Mouse (Mus musculus): ENCODE data around the gene Zfp385a. TPM values are rescaled to one million over a fixed set of nuclear protein-coding genes. Genes with fewer than 3 reads are reported as not detected.

The Zfp385a gene
- polyA plus RNA-seq, 1 experiment from 2014 or later: 20.1 TPM

DNA sequence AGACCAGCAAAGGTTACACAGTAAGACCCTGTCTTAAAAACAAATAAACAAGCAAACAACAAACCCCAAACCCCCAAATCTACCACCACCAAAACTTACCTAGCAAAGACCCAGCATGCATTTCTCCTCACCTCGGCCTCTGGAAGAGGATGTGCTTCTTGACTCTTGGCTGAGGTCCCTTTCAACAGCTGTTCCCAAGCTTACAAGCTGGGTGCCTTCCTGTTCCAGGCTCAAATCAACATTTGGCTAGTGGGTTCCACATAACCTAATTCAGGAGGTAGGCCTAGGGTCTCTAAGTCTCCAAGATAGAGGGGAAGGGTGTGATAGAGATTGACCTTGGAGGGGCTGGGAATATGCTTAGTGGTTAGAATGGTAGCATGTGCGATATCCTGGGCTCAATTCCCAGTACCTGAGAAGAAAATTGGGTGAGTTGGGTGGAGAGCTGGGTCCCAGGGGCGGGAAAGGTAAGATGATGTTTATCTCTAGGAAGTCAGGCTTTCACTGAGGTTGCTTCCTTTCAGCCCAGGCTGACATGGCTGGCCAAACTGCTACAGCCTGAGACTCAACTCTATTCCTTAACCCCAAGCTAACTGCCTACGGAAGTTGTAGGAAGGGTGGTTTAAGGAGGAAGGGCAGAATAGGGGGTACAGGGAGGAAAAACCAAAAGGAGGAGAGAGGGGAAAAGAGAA, 35.4 kb upstream of the Zfp385a start:
- H3K4me3 ChIP-seq (ENCODE audit: low read length): no peak overlapping the region
- H3K4me2 ChIP-seq (ENCODE audit: low read length): no peak overlapping the region
- no peak overlapping the region for H3K27ac ChIP-seq (ENCODE audit: low read depth, low read length)
- no peaks in the 10 kb centered on the region for H3K9me3 ChIP-seq (ENCODE audit: control insufficient read depth, low read length)
- H3K9ac ChIP-seq (ENCODE audit: low read depth, low read length): no peak overlapping the region
- no peak for ATAC-seq
- no peaks in the 10 kb centered on the region for H3K36me3 ChIP-seq (ENCODE audit: control insufficient read depth, insufficient read depth, low read length)
- WGBS: 84% methylated on average over 4 of the region's 4 CpGs
- H3K4me1 ChIP-seq (ENCODE audit: control insufficient read depth, insufficient read depth, low read depth, low read length): peaks cover 4% of the 10 kb centered on the region
- no peaks in the 10 kb centered on the region for H3K27me3 ChIP-seq (replicated peaks; ENCODE audit: control insufficient read depth, insufficient read depth, low read length)

DNA sequence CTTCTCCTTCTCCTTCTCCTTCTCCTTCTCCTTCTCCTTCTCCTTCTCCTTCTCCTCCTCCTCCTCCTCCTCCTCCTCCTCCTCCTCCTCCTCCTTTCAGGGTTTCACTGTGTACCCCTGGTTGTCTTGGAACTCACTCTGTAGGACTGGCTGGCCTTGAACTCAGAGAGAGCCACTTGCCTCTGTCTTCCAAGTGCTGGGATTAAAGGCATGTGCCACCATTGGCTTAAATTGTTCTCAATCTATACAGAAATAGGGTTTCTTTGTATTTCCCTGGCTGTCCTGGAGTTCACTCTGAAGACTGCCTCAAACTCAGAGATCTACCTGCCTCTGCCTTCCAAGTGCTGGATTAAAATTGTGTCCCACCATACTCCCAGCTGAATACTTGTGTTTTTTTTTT, 32.6 kb upstream of the Zfp385a start:
- no peak for ATAC-seq
- no peaks in the 10 kb centered on the region; the same call in 1 of the 2 replicates for H3K27me3 ChIP-seq (replicated peaks; ENCODE audit: control insufficient read depth, insufficient read depth, low read length)
- H3K27ac ChIP-seq (ENCODE audit: low read depth, low read length): no peak overlapping the region
- no peaks in the 10 kb centered on the region for H3K36me3 ChIP-seq (ENCODE audit: control insufficient read depth, insufficient read depth, low read length)
- no peak overlapping the region for H3K9ac ChIP-seq (ENCODE audit: low read depth, low read length)
- H3K4me1 ChIP-seq (ENCODE audit: control insufficient read depth, insufficient read depth, low read depth, low read length): peaks cover 4% of the 10 kb centered on the region
- no peak overlapping the region for H3K4me3 ChIP-seq (ENCODE audit: low read length)
- H3K9me3 ChIP-seq (ENCODE audit: control insufficient read depth, low read length): no peaks in the 10 kb centered on the region
- no peak overlapping the region for H3K4me2 ChIP-seq (ENCODE audit: low read length)

DNA sequence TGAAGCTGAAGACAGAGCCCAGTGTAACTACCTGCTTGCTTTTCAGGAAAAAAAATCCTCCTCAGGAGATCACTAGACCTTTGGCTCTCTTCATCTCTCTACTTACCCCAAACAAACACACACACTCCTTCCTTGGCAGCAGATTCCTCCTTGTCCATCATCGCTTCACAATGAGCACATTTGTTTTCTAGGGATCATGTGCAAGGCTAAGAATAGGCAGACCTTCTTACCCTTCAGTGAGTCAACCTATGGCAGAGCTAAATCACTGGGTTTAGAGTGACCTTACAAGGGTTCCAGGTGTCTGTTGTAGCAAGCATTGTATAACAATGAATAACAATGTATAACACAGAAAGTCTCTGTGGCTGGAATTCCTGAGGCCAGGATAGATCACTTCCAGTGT, 31.8 kb upstream of the Zfp385a start:
- no peaks in the 10 kb centered on the region for H3K9me3 ChIP-seq (ENCODE audit: control insufficient read depth, low read length)
- H3K9ac ChIP-seq (ENCODE audit: low read depth, low read length): no peak overlapping the region
- H3K4me3 ChIP-seq (ENCODE audit: low read length): no peak overlapping the region
- H3K4me1 ChIP-seq (ENCODE audit: control insufficient read depth, insufficient read depth, low read depth, low read length): peaks cover 4% of the 10 kb centered on the region
- H3K4me2 ChIP-seq (ENCODE audit: low read length): no peak overlapping the region
- H3K27ac ChIP-seq (ENCODE audit: low read depth, low read length): no peak overlapping the region
- peaks cover 2% of the 10 kb centered on the region; the same call in 1 of the 2 replicates for H3K27me3 ChIP-seq (replicated peaks; ENCODE audit: control insufficient read depth, insufficient read depth, low read length)
- H3K36me3 ChIP-seq (ENCODE audit: control insufficient read depth, insufficient read depth, low read length): no peaks in the 10 kb centered on the region
- no peak for ATAC-seq
- 89% methylated on average over 1 of the region's 1 CpGs for WGBS

DNA sequence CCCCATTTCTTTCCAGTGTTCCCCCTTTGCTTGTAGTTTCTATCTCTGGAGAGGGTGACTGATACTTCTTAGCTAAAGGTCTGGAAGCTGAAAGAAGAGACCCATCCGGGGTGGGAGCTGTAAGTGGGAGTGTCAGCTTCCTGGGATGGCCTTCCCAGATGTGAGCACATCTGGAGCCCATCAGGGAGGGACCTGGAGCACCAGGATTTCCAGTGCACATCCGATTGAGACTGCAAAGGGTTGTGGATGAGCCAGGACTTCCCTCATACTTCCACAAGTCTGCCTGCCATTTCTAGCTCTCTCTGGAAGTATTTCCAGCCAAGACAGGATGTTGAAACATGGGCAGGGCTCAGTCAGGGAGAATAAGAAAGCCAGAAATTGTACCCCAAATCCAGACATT, 31.3 kb upstream of the Zfp385a start:
- H3K4me3 ChIP-seq (ENCODE audit: low read length): no peak overlapping the region
- no peaks in the 10 kb centered on the region for H3K36me3 ChIP-seq (ENCODE audit: control insufficient read depth, insufficient read depth, low read length)
- no peak overlapping the region for H3K27ac ChIP-seq (ENCODE audit: low read depth, low read length)
- peaks cover 8% of the 10 kb centered on the region for H3K4me1 ChIP-seq (ENCODE audit: control insufficient read depth, insufficient read depth, low read depth, low read length)
- no peak overlapping the region for H3K4me2 ChIP-seq (ENCODE audit: low read length)
- no peaks in the 10 kb centered on the region for H3K9me3 ChIP-seq (ENCODE audit: control insufficient read depth, low read length)
- 44% methylated on average over 2 of the region's 2 CpGs for WGBS
- H3K27me3 ChIP-seq (replicated peaks; ENCODE audit: control insufficient read depth, insufficient read depth, low read length): peaks cover 4% of the 10 kb centered on the region; the same call in 1 of the 2 replicates
- ATAC-seq: no peak
- no peak overlapping the region for H3K9ac ChIP-seq (ENCODE audit: low read depth, low read length)

DNA sequence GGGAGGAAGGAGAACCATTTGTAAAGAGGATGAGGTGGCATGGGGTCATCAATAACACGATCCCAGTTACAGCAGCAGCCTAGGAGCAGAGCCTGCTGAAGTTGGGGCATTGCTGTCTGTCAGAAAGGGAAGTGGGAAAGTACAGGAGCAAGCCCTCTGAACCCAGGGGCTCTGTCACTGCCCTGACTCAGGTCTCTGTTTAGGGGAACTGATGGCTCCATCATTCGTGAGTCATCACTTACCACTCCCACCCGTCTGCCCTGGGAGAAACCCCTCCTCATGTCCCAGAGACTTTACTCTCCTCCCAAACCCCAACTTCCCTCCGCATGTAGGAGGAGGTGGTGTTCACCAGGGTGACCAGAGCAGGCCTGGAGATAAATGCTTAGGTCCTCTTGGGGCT, 30.6 kb upstream of the Zfp385a start:
- H3K4me3 ChIP-seq (ENCODE audit: low read length): no peak overlapping the region
- H3K9ac ChIP-seq (ENCODE audit: low read depth, low read length): no peak overlapping the region
- peaks cover 4% of the 10 kb centered on the region; the same call in 1 of the 2 replicates for H3K27me3 ChIP-seq (replicated peaks; ENCODE audit: control insufficient read depth, insufficient read depth, low read length)
- H3K9me3 ChIP-seq (ENCODE audit: control insufficient read depth, low read length): no peaks in the 10 kb centered on the region
- 56% methylated on average over 4 of the region's 4 CpGs for WGBS
- no peak for ATAC-seq
- no peaks in the 10 kb centered on the region for H3K36me3 ChIP-seq (ENCODE audit: control insufficient read depth, insufficient read depth, low read length)
- H3K27ac ChIP-seq (ENCODE audit: low read depth, low read length): no peak overlapping the region
- peaks cover 15% of the 10 kb centered on the region for H3K4me1 ChIP-seq (ENCODE audit: control insufficient read depth, insufficient read depth, low read depth, low read length)
- H3K4me2 ChIP-seq (ENCODE audit: low read length): no peak overlapping the region

DNA sequence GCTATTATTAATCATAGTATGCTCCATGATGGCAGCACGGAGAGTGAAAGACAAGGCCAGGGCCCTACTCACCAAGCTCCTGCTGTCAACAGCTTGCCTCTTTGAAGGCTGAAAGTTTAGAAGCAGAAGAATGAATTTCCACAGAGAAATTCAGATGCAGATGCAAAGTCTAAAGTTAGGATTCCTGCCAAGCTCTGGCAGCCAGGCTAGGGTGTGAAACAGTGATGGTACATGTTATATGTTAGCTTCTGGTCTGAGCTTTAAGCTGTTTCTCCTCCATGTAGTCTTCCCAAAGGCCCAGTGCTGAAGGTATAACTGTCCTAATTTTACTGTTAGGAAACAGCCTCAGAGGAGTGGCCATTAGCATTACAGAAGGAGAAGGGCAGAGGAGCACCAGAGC, 29.2 kb upstream of the Zfp385a start:
- no peak overlapping the region for H3K27ac ChIP-seq (ENCODE audit: low read depth, low read length)
- no peaks in the 10 kb centered on the region for H3K36me3 ChIP-seq (ENCODE audit: control insufficient read depth, insufficient read depth, low read length)
- H3K9ac ChIP-seq (ENCODE audit: low read depth, low read length): no peak overlapping the region
- no peak for ATAC-seq
- no peak overlapping the region for H3K4me2 ChIP-seq (ENCODE audit: low read length)
- no peak overlapping the region for H3K4me3 ChIP-seq (ENCODE audit: low read length)
- 51% methylated on average over 1 of the region's 1 CpGs for WGBS
- no peaks in the 10 kb centered on the region for H3K9me3 ChIP-seq (ENCODE audit: control insufficient read depth, low read length)
- H3K27me3 ChIP-seq (replicated peaks; ENCODE audit: control insufficient read depth, insufficient read depth, low read length): peaks cover 4% of the 10 kb centered on the region; the same call in 1 of the 2 replicates
- peaks cover 16% of the 10 kb centered on the region for H3K4me1 ChIP-seq (ENCODE audit: control insufficient read depth, insufficient read depth, low read depth, low read length)

DNA sequence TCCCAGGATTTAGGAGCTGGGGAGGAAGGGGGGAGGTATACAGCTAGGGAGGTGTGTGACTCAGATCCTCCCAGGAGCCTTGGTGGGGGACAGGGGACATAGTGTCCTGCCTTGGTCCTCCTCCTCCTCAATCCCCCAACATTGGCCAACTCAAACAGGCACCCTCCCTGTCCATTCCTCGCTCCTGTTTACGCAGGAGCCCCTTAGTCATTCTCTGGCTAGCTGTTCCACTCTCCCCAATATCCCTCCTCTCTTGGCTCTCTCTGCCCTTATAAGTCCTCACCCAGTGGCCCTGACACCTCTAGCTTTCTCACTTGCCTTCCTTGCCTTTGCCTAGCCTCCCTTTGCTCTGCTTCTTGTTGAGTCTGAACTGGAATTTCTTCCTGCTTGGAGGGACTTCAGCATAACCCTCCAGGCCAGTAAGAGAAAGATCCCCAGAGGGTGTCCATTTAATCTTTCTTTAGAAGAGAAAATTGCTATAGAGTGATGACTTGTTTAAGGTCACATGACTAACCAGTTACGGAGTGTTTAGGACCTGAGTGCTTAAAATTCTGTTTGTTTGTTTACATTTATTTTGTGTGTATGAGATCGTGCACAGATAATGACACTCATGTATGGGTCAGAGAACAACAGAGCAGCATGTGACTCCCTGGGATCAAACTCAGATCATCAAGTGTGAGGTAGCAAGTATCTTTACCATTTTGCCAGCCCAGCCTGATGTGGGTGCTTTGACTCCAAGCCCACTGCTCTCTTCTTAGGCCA, 28.5 kb upstream of the Zfp385a start:
- Histone ChIP-seq H3K9ac (ENCODE audit: low read depth, low read length) (no peak overlapping the region), H3K4me2 (ENCODE audit: low read length) (no peak overlapping the region)
- WGBS: 77% methylated on average over 4 of the region's 4 CpGs

DNA sequence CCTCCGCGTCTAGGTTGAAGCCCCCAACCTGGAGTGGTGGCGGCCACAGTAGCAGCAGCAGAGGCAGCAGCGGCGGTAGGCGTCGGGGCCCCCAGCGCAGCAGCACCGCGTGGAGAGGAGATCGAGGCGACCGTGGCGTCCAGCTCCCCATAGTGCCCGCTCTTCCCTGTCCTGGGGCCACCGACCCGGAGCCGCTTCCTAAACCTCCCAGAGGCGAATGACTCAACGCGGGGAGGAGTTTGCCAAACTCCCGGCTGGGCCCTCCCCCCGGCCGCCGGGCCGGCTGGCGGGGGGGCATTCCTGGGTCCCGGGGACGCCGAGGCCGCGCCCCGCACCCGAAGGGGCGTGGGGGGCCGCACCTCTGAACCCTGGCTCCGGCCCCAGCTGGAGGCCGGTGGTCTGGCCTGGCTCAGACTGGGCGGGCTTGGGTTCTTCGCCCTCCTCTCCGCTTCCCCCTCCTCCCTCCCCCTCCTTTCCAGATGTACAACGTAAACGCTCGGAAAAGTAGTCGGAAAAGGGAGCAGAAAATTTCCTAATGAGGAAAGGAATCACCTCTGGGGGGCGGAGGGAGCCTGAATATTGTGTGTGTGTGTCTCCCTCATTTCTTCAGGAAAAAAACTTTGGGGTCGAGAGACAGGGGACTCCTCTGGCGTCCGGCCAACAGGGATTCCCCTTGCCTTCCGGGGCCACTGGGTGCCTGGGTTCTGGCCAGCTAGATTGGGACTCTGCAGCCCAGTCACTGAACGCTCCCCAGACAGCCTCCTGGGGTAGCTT, 26.7 kb upstream of the Zfp385a start, which contains the start of gene Itga5:
Itga5 (minus strand) TSS at position 388 of the 774 bp plus-strand sequence.
- no peak within 1 kb of the TSS; the same call in 1 of the 2 replicates for H3K27ac ChIP-seq (ENCODE audit: low read depth, low read length)
- peaks cover 16% of the 10 kb centered on the region for H3K4me1 ChIP-seq (ENCODE audit: control insufficient read depth, insufficient read depth, low read depth, low read length)
- no peaks in the 10 kb centered on the region for H3K9me3 ChIP-seq (ENCODE audit: control insufficient read depth, low read length)
- H3K4me3 ChIP-seq (ENCODE audit: low read length): peak within 1 kb of the TSS; percentile 51
- H3K27me3 ChIP-seq (replicated peaks; ENCODE audit: control insufficient read depth, insufficient read depth, low read length): peaks cover 4% of the 10 kb centered on the region; the same call in 1 of the 2 replicates
- peak; percentile 67 for ATAC-seq
- under 1% methylated on average over 41 of the region's 51 CpGs for WGBS
- peak within 1 kb of the TSS; percentile 74 for H3K9ac ChIP-seq (ENCODE audit: low read depth, low read length)
- no peaks in the 10 kb centered on the region for H3K36me3 ChIP-seq (ENCODE audit: control insufficient read depth, insufficient read depth, low read length)
- H3K4me2 ChIP-seq (ENCODE audit: low read length): peak within 1 kb of the TSS; percentile 98

More for the DNA sequence above, 28.5 kb upstream of the Zfp385a start:
- no peaks in the 10 kb centered on the region for H3K36me3 ChIP-seq (ENCODE audit: control insufficient read depth, insufficient read depth, low read length)
- H3K27me3 ChIP-seq (replicated peaks; ENCODE audit: control insufficient read depth, insufficient read depth, low read length): peaks cover 4% of the 10 kb centered on the region; the same call in 1 of the 2 replicates
- H3K4me3 ChIP-seq (ENCODE audit: low read length): no peak overlapping the region
- H3K9me3 ChIP-seq (ENCODE audit: control insufficient read depth, low read length): no peaks in the 10 kb centered on the region
- H3K27ac ChIP-seq (ENCODE audit: low read depth, low read length): no peak overlapping the region
- peaks cover 16% of the 10 kb centered on the region for H3K4me1 ChIP-seq (ENCODE audit: control insufficient read depth, insufficient read depth, low read depth, low read length)
- ATAC-seq: no peak

All from hindbrain, embryonic 16.5 days (tissue).